Mouse (Mus musculus): Measurements from ENCODE around the gene Cdk14.

Gene Cdk14

DNA sequence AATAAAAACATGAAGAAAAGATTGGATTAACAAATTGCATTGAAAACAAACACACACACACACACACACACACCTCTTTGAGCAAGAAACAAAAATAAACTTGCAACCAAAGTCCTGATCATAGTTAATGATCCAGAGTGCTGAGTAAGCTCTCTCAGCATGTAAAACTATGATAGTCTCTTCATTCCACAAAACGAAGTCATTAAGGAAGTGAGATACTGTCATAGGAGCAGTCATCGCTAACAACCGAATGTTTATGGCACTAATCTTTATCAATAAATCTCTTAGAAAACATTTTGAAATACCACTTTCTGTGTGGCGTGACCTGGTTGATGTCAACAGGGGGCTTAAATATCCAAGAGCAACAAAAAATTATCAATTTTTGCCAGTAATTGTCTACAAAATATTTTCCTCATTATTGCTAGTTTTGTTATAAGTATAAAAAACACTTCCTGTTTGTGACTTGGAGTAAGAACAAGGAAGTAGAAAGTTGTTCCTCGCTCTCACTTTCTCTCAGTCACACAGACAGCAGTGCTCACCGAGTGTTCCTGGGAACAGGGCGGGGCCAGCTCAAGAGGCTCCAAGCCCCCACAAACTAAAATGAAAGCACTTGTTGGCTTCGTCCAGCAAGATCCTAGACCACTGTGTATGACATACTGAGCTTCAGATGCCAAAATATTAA, 100.1 kb downstream of the Cdk14 start:
- WGBS, result 75% methylated on average over 8 of the region's 8 CpGs

- 60% methylated on average over 6 of the region's 6 CpGs for WGBS
These were observed 105.8 kb downstream of the Cdk14 start for GRCm38 (mm10) chr5:5314270-5314669.

- 67% methylated on average over 9 of the region's 9 CpGs for WGBS
These were observed 106.8 kb downstream of the Cdk14 start for GRCm38 (mm10) chr5:5313195-5313760.

DNA sequence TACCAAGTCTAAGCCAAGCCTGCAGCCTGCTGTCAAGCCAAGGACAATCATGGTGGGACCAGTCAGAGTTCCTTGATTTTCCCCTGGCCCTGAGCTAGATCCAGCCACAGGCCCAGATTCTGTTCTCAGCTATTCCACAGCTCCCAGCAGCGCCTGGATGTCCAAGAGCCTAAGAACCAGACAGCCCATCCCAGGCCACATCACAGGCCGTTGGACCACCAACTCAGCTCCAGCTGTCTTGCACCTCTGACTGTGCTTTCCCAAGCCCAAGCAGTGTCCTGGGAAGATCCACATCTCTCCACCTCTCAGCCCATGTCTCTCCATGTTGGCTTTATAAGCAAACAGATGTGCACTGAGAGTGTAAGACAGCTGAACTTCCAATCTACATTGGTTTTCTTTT, 114.8 kb downstream of the Cdk14 start:
- WGBS, result 93% methylated on average over 2 of the region's 2 CpGs

GRCm38 (mm10) chr5:5303102-5303670, 116.9 kb downstream of the Cdk14 start:
- WGBS, result 56% methylated on average over 8 of the region's 8 CpGs

DNA sequence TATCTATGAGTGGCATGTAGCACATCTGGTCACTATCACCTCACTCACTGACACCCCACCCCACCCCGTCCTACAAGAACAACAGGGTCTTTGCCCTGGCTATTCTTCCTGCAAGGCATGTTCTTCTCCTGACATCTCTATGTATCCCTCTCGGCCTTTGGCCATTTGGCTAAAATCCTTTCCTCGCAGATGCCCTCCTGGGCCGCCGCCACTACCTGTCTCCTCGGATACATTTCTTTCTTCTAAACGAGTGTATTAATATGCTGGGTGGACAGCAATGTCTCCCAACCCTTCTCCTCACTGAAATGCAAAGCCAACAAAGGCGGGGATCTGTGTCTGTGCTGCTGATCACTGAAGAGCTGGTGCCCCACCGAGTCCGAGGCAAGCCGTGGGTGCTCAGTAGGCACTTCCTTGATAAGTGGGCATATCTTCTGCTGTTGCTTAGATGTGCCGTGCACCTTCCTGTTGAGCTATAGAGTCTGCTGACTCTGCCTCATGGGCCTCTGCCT, 118.5 kb downstream of the Cdk14 start:
- 82% methylated on average over 12 of the region's 12 CpGs for WGBS

- 82% methylated on average over 2 of the region's 2 CpGs for WGBS
These were observed 119.1 kb downstream of the Cdk14 start for GRCm38 (mm10) chr5:5300998-5301397.

- 84% methylated on average over 1 of the region's 1 CpGs for WGBS
These were observed 119.8 kb downstream of the Cdk14 start for GRCm38 (mm10) chr5:5300290-5300689.

DNA sequence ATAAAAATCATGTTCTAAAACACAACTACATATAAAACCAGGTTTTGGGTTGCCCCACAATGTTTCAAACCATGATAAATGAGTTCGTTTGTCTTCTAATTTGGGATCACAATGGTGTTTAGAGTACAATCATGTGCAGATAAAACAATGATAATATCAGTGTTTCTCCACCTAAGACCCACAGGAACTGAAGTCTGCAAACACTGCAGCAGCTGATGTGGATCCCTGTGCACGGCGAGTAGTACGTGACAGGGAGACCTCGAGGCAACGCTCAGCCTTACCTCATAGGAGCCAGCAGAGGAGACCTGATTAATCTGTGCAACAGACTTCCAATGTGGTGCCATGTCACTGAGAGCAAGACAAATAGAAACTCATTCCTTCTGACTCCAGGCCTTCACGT, 122.9 kb downstream of the Cdk14 start:
- 81% methylated on average over 7 of the region's 7 CpGs for WGBS

- 88% methylated on average over 8 of the region's 8 CpGs for WGBS
These were observed 127.1 kb downstream of the Cdk14 start for GRCm38 (mm10) chr5:5292830-5293542.

DNA sequence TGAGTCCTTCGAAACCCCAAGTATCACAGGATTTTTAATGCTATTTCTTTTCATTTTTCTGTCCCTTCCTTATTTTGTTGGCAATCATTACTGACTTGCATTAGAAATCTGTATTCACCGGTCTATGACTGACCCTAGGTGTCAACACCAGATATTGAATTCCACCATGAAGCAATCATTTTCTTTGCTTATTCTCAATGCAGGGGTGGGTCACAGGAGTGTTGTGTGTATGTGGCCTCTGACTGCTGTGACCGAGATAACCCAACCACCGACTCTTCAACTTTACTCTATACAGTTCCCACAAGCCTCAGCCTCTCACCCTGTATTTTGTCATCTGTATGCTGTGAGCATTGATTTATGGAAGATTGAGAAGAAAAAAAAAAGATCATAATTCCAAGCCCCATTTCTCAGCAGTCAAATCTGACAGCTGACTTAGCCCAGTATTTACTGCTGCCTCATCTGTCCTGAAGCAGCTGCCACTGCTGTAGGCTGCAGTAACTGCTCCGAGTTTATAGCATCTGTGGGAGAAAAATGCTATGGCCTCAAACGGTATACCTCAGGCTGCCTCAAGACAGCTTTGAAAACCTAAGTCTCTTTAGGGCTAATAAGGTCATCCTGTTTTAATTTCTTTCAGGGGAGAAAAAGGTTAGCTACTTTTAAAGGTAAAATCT, 128.7 kb downstream of the Cdk14 start:
- WGBS, result 84% methylated on average over 6 of the region's 6 CpGs

DNA sequence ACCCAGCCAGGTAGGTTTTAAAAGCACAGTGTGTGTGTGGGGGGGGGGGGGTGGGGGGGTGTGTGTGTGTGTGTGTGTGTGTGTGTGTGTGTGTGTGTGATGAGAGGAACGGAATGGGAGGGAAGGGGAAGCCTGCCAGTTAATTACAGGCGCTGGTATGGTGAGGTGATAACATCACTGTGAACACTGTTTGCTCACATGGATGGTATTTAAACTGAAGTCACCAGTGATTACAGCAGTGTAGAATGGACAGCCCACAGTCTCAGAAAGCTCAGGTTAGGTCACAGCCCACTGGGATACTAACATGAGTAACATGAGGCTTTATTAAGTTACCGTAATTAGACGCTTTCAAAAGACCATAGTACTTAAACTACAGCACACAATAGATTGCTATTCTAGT, 129.4 kb downstream of the Cdk14 start:
- WGBS, result 70% methylated on average over 4 of the region's 4 CpGs

- 88% methylated on average over 3 of the region's 3 CpGs for WGBS
These were observed 134.2 kb downstream of the Cdk14 start for GRCm38 (mm10) chr5:5285876-5286275.

DNA sequence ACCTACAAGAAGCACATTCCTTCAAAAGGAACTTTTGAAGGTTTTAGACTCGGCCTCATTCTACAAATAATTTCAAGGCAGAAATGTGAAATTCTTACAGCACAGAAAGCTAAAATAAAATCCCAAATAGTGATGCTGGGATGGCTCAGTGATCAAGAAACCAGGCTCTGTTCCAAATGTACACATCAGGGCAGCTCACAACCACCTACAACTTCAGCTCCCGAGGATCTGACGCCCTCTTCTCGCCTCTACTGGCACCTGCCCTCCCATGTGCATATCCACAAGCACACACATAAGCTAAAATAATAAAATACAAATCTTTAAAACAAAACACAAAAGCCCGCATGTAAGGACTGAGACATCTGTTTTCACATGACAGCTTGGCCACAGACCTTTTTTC, 135.6 kb downstream of the Cdk14 start:
- WGBS, result 58% methylated on average over 5 of the region's 5 CpGs

- WGBS, result 94% methylated on average over 6 of the region's 6 CpGs
These were observed 136.2 kb downstream of the Cdk14 start for GRCm38 (mm10) chr5:5283756-5284430.

DNA sequence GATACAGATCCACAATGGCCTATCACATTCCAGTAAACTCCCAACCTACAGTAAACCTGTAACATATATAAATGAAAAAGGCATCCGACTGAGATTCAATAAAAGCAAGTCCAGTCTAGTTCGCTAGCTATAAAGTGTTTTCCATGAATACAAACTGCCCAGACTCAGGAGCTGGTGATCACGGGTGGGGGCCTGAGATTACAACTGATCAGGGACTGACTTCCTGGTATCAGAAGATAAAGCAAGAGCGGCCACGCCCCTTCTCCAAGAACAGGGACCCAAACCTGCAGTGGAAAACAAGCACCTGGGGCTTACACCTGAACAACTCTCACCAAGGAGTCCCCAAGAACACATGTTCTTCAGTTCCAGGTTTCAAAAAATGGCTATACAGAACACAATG, 137.7 kb downstream of the Cdk14 start:
- 97% methylated on average over 5 of the region's 5 CpGs for WGBS

- WGBS, result 63% methylated on average over 2 of the region's 2 CpGs
These were observed 144.8 kb downstream of the Cdk14 start for GRCm38 (mm10) chr5:5275321-5275720.

DNA sequence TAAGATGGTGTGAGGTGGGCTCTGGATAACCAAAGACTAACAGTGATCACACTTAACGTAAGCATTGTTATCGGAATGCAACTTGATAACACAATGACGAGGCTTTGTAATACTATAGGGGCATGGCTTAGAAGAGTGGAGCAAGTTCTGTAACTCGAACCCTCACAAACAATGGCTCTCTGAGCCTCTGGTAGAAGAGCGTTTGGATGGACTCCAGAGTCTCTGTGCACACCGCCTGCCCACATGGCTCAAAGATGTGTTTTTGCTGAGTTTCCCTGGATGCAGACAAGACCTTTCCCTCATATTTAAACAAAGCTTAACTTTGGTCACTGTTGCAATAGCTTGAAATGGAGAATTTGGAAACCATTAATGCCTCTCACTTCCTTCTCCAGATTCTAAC, 145.8 kb downstream of the Cdk14 start:
- 80% methylated on average over 6 of the region's 6 CpGs for WGBS

GRCm38 (mm10) chr5:5266787-5267126, 153.4 kb downstream of the Cdk14 start:
- WGBS, result 71% methylated on average over 3 of the region's 3 CpGs

DNA sequence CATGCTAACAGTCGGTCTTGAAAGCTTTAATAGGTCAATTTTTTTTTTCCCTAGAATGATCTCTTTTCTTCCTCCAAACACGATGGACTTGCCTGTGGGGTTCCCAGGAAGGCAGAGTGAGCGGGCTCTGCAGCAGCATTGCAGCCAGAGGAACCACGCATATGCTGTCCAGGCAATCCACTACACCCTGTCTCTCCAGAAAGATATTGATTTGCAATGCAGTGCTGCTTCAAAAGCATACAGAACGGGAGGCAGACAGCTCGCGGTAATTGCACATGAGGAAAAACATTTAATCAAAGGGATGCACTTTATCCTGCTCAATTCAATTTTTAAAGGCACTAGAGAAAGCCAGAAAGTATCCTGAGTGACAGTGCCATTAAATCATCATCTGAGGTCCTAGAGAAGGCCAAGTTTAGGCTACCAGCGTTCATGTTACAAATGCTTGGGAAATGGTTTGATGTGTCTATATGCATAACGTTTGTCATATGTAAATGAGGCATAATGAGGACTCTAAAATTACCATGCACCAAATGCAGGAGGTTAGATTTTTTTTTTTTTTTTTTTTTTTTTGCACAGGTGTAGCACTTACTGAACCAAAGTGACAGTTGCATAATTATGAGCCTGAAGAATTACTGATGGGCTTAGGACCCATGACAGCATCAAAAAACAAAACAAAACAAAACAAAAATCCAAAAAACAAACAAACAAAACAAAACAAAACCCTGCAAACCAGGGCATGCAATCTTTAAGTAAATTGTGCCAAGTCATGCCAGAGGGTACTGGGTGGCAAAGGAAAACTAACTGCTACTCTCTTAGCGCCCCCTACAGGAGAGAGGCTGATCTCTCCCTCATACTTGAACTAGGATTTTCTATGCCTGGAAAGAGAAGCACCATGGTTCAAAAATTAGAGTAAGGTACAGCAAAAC, 154.0 kb downstream of the Cdk14 start:
- 13% methylated on average over 10 of the region's 10 CpGs for WGBS
